8 mouse cellular contexts compared by ENCODE assay signal in genomic region chr6:124464305-124465271, GRCm38 (mm10). TPM values are rescaled to one million over a fixed set of nuclear protein-coding genes. Genes with fewer than 3 reads are reported as not detected.
DNase-seq lines count a peak whose midpoint lies in the region; ATAC-seq lines count a peak whose summit lies in the region.

Gene Clstn3, minus strand, starts transcription at chr6:124464794.

- 9% methylated on average over 27 of the region's 27 CpGs for WGBS in intestine, embryonic 16.5 days
- WGBS in midbrain, embryonic 10.5 days, result 6% methylated on average over 27 of the region's 27 CpGs

- peak; percentile 80 for ATAC-seq in granulocyte monocyte progenitor cell, adult 5-6 weeks (replicated peaks; ENCODE audit: poor library complexity, severe bottlenecking)
- peak; percentile 96 for ATAC-seq in intestine, embryonic 16.5 days
- ATAC-seq in monocyte, adult 5-6 weeks (replicated peaks; ENCODE audit: insufficient number of reproducible peaks, low FRiP score, low TSS enrichment, poor library complexity, severe bottlenecking), result no peak

- no peak within 1 kb of the TSS for H3K27ac ChIP-seq in intestine, embryonic 16.5 days (ENCODE audit: low read length)
- peak within 1 kb of the TSS; percentile 68 for H3K27ac ChIP-seq in midbrain, embryonic 10.5 days (replicated peaks)

- peak; percentile 90 for DNase-seq in adrenal gland, postnatal 14 days
- DNase-seq in embryo, embryonic 11 days, result peak; percentile 91
- peak; percentile 93 to 97 for DNase-seq in left cerebral cortex, postnatal 25 days (ENCODE audit: low spot score in 2 of 2)
- peak; percentile 85 for DNase-seq in midbrain, embryonic 10.5 days (ENCODE audit: low spot score)
- DNase-seq in skeletal muscle tissue, adult 2 months (ENCODE audit: low read depth, low spot score), result peak; percentile 46

- peak within 1 kb of the TSS; percentile 92 for H3K4me2 ChIP-seq in intestine, embryonic 16.5 days (ENCODE audit: low read depth, low read length)

- peak within 1 kb of the TSS; percentile 64 for H3K9ac ChIP-seq in intestine, embryonic 16.5 days (ENCODE audit: low read depth, low read length)

- no peaks in the 10 kb centered on the region for H3K27me3 ChIP-seq in intestine, embryonic 16.5 days (replicated peaks; ENCODE audit: control insufficient read depth, insufficient read depth, low read length)
- peaks cover 24% of the 10 kb centered on the region for H3K27me3 ChIP-seq in midbrain, embryonic 10.5 days (ENCODE audit: low read depth, poor library complexity, severe bottlenecking)

- H3K36me3 ChIP-seq in intestine, embryonic 16.5 days (ENCODE audit: control insufficient read depth, insufficient read depth, low read length), result no peaks in the 10 kb centered on the region
- no peaks in the 10 kb centered on the region for H3K36me3 ChIP-seq in midbrain, embryonic 10.5 days

- H3K4me3 ChIP-seq in intestine, embryonic 16.5 days (ENCODE audit: low read length), result peak within 1 kb of the TSS; percentile 53
- peak within 1 kb of the TSS; percentile 55 for H3K4me3 ChIP-seq in midbrain, embryonic 10.5 days

- 0 out of 2 replicates have a peak, but pooled peaks cover 3% of the 10 kb centered on the region for H3K4me1 ChIP-seq in intestine, embryonic 16.5 days (ENCODE audit: control insufficient read depth, insufficient read depth, low read length)
- peaks cover 24% of the 10 kb centered on the region for H3K4me1 ChIP-seq in midbrain, embryonic 10.5 days

- no peaks in the 10 kb centered on the region for H3K9me3 ChIP-seq in intestine, embryonic 16.5 days (ENCODE audit: control insufficient read depth, low read length)
- H3K9me3 ChIP-seq in midbrain, embryonic 10.5 days (replicated peaks), result no peaks in the 10 kb centered on the region

- intact Hi-C loops in left cerebral cortex, postnatal 25 days (cut with DNase I), result loop anchor here (1.0 kb wide), 1 partner anchor 49 kb away; the partner anchor contains the start of gene Pex5

RNA-seq across cellular contexts. Expression of gene Clstn3, which starts in this region (rescaled TPM):
- 87.3 and 118 TPM in 2 replicates for total RNA-seq in adrenal gland, postnatal 14 days (2021)
- total RNA-seq in granulocyte monocyte progenitor cell, adult 5-6 weeks (2014; fragmentation: Nextera tagmentation), result 7.5 and 17.8 TPM in 2 replicates
- 8.6 and 11.6 TPM in 2 replicates for total RNA-seq in granulocyte monocyte progenitor cell, adult 5-6 weeks (2017)
- polyA plus RNA-seq in intestine, embryonic 16.5 days (2015; fragmentation: Nextera tagmentation; extraction: Ambion mirVana), result 3.5 and 4.1 TPM in 2 replicates
- 100 to 1,000 TPM; 384 to 400 TPM for total RNA-seq in left cerebral cortex, postnatal 25 days (2021)
- polyA plus RNA-seq in midbrain, embryonic 10.5 days (2016; fragmentation: Nextera tagmentation; extraction: Ambion mirVana), result 8.4 and 15.2 TPM in 2 replicates
- total RNA-seq in monocyte, adult 5-6 weeks (2017), result not detected in 3 replicates
